Mouse (Mus musculus): Measurements from ENCODE around the gene Mocs2. TPM values are rescaled to one million over a fixed set of nuclear protein-coding genes. Genes with fewer than 3 reads are reported as not detected.

The Mocs2 gene
- polyA plus RNA-seq, 1 experiment from 2014 or later, result 44.1 TPM

DNA sequence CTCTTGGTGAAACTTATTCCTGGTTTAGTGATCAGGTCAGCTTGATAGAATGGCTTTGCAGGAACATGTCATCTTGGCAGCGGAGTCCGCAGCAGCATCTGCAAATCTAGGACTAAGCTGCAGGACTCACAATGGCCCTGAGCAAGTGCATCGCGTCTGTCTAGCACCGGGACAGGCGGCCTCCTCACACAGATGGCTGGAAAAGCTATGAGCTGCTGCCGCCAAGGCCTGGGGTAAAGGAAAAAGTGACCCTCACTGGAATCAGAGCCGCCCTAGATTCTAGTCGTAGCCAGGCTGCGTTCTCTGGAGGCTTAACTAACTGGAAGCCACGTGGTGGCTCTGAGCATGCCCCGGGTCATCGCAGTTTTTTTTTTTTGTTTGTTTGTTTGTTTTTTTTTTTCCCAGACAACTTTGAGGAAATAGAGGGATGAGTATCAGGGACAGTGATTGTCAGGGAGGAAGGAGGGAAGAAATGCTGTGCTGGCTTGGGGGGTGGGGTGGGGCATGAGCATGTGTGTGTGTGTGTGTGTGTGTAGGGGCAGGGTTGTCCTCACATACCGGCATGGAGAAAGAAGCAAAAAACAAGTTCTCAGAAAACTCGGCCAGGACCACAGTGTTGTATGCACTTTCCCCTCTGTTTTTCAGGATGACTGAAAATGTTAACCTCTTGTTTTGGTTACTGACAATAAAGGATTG is 37.7 kb downstream of the Mocs2 start:
- H3K9ac ChIP-seq, result no peak overlapping the region
- H3K27me3 ChIP-seq (replicated peaks), result no peaks in the 10 kb centered on the region
- H3K27ac ChIP-seq, result no peak overlapping the region
- no peak overlapping the region for H3K4me3 ChIP-seq
- H3K4me2 ChIP-seq, result 0 out of 2 replicates have a peak overlapping the region, but pooled peaks have one; percentile 3
- no peak for ATAC-seq
- WGBS (ENCODE audit: insufficient replicate concordance), result 33% methylated on average over 15 of the region's 15 CpGs
- no peaks in the 10 kb centered on the region for H3K36me3 ChIP-seq
- H3K4me1 ChIP-seq, result no peaks in the 10 kb centered on the region
- H3K9me3 ChIP-seq (replicated peaks), result no peaks in the 10 kb centered on the region

DNA sequence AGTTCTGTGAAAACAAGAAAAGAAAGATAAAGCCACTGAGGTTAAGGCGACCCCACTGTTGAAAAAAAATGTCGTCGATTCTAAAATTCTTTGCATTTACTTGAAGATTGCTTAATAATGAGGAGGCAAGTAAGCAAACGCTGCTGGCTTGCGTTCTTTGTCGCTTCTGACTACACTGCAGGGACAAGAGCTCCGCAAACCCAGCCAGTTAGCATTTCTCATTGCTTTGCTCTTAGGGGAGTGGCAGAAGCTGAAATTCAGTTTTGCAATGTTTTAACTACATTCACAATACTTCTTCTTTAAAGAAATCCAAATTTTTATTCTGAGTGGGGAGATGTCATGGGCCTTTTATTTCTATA is 38.2 kb downstream of the Mocs2 start:
- Histone ChIP-seq H3K27me3 (replicated peaks) (no peaks in the 10 kb centered on the region), H3K27ac (no peak overlapping the region), H3K36me3 (no peaks in the 10 kb centered on the region), H3K9ac (no peak overlapping the region), H3K4me2 (no peak overlapping the region), H3K9me3 (replicated peaks) (no peaks in the 10 kb centered on the region), H3K4me1 (no peaks in the 10 kb centered on the region), H3K4me3 (no peak overlapping the region)
- 49% methylated on average over 7 of the region's 7 CpGs for WGBS (ENCODE audit: insufficient replicate concordance)
- no peak for ATAC-seq

DNA sequence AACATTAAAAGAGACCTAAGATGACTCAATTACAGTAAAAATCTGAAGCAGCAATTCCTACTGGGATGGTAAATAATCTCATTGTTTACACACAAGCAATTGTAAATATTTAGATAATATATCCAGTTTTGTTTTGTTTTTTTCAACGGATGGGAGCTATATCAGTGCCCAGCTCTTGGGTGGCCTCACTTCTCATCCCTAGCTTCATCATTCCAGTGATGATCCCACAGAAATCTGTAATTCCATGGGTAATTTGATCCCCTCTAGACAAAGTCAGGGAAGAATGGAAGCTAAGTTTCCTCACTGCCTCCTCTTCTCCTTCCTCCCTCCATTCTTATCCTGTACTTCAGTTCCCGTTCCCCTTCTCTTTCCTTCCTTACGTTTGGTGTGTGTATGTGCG is 39.5 kb downstream of the Mocs2 start:
- WGBS (ENCODE audit: insufficient replicate concordance), result 69% methylated on average over 4 of the region's 4 CpGs
- no peak overlapping the region for H3K9ac ChIP-seq
- no peaks in the 10 kb centered on the region for H3K4me1 ChIP-seq
- no peak overlapping the region for H3K4me2 ChIP-seq
- H3K9me3 ChIP-seq (replicated peaks), result no peaks in the 10 kb centered on the region
- H3K4me3 ChIP-seq, result no peak overlapping the region
- H3K27ac ChIP-seq, result no peak overlapping the region
- ATAC-seq, result no peak
- H3K27me3 ChIP-seq (replicated peaks), result no peaks in the 10 kb centered on the region
- no peaks in the 10 kb centered on the region for H3K36me3 ChIP-seq

DNA sequence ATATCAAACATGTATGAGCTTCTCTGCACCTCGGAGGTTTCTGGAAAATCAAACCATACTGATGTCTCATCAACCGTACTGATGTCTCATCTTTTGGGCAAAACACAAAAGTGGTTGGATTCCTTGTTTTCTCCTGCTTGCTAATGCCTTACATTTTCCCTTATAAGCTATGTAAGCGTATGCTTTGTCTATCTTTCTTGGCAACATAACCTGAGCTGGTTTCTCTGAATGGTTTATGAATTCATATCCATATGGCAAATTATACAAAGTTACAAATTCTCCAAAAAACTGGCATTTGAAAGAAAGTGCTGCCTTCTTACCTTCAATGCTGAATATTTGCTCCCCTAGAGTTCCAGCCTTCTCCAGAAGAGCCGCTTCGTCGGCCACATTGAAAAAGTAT is 56.7 kb downstream of the Mocs2 start:
- Histone ChIP-seq H3K4me1 (no peaks in the 10 kb centered on the region), H3K27ac (no peak overlapping the region), H3K36me3 (no peaks in the 10 kb centered on the region), H3K9me3 (replicated peaks) (no peaks in the 10 kb centered on the region), H3K4me3 (no peak overlapping the region), H3K4me2 (no peak overlapping the region), H3K9ac (no peak overlapping the region), H3K27me3 (replicated peaks) (no peaks in the 10 kb centered on the region)
- 78% methylated on average over 6 of the region's 6 CpGs for WGBS (ENCODE audit: insufficient replicate concordance)
- no peak for ATAC-seq

GRCm38 (mm10) chr13:114876005-114876520 is 58.0 kb downstream of the Mocs2 start:
- Histone ChIP-seq H3K27ac (no peak overlapping the region), H3K36me3 (no peaks in the 10 kb centered on the region), H3K4me3 (no peak overlapping the region), H3K9ac (no peak overlapping the region), H3K4me1 (no peaks in the 10 kb centered on the region), H3K9me3 (replicated peaks) (no peaks in the 10 kb centered on the region), H3K27me3 (replicated peaks) (no peaks in the 10 kb centered on the region), H3K4me2 (no peak overlapping the region)
- ATAC-seq, result no peak
- 62% methylated on average over 2 of the region's 2 CpGs for WGBS (ENCODE audit: insufficient replicate concordance)

DNA sequence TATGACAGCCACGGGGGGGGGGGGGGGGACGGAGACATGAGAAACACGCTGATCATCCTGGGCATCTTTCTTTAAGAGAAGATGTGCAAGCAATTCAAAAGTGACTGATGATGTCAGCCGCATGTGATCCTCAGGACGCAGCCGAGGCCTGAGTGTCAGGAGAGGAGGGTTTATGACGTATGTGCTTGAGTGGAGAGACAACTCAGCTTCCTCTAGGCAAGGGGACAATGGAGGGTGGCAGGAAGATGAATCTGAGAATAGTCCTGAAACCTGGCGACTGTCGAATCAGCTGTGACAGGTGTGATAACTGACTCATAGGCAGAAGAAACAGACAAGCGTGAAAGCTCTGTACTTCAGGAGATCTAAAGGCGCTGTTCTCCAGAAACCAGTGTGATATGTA is 60.6 kb downstream of the Mocs2 start:
- H3K4me3 ChIP-seq, result no peak overlapping the region
- no peak overlapping the region for H3K4me2 ChIP-seq
- ATAC-seq, result no peak
- no peaks in the 10 kb centered on the region for H3K9me3 ChIP-seq (replicated peaks)
- H3K4me1 ChIP-seq, result no peaks in the 10 kb centered on the region
- H3K27ac ChIP-seq, result no peak overlapping the region
- no peaks in the 10 kb centered on the region for H3K27me3 ChIP-seq (replicated peaks)
- no peaks in the 10 kb centered on the region for H3K36me3 ChIP-seq
- 66% methylated on average over 11 of the region's 11 CpGs for WGBS (ENCODE audit: insufficient replicate concordance)
- H3K9ac ChIP-seq, result no peak overlapping the region

Other genes starting within 250 kb of the Mocs2 start
- gene Itga2, start 113.9 kb downstream of the Mocs2 start, polyA plus RNA-seq (2016; fragmentation: Nextera tagmentation; extraction: Ambion mirVana), result 0.96 and 2.2 TPM in 2 replicates

All from liver, embryonic 12.5 days (tissue).